Mouse (Mus musculus) liver, postnatal 0 days (tissue): ENCODE data around the gene Olfr373.

Source experiments
- CTCF ChIP-seq: sonication (generic); IDR thresholded peaks from 2 replicates; pipeline ENCODE4 v1.5.1; 2016; ENCODE audit warnings: antibody characterized with exemption, low read depth
- EP300 ChIP-seq: IDR thresholded peaks from 2 replicates; pipeline ENCODE4 v1.6.1; 2016; ENCODE audit warnings: antibody characterized with exemption, low read depth, mild to moderate bottlenecking

GRCm38 (mm10) chr8:72084744-72085143, 1.8 kb downstream of the Olfr373 start:
- TF ChIP-seq CTCF (no peak), EP300 (no peak)
